Mouse (Mus musculus) mouse trophoblast stem cell (cell line): ENCODE data around the gene Shroom1.

Experiments used
- in situ Hi-C, 2 experiments: fragments of 300-500 bp; cut with MseI, MboI; formaldehyde crosslinking; loops; 2 replicates in 1 of 2; 3 replicates in 1 of 2; pipeline ENCODE4 v1.15.1; 2025

Shroom1 gene

GRCm38 (mm10) chr11:53479171-53479782 lies 22.3 kb downstream of the Shroom1 start:
- in situ Hi-C loops: no loop called here

GRCm38 (mm10) chr11:53479783-53480301 lies 22.8 kb downstream of the Shroom1 start, which contains the start of the genes Gm9945 and Sowaha:
Gene Gm9945 (plus strand): TSS chr11:53480166.
Gene Sowaha (minus strand): TSS chr11:53480274.
- in situ Hi-C loops: no loop called here

- in situ Hi-C loops: no loop called here
These were observed 24.2 kb downstream of the Shroom1 start for GRCm38 (mm10) chr11:53481088-53481730.

- in situ Hi-C loops: no loop called here
These were observed 26.3 kb downstream of the Shroom1 start for GRCm38 (mm10) chr11:53483159-53483891.

GRCm38 (mm10) chr11:53485719-53486118 lies 28.7 kb downstream of the Shroom1 start:
- in situ Hi-C loops: no loop called here

GRCm38 (mm10) chr11:53486351-53486750 lies 29.3 kb downstream of the Shroom1 start:
- in situ Hi-C loops: no loop called here

GRCm38 (mm10) chr11:53486822-53487594 lies 30.0 kb downstream of the Shroom1 start:
- in situ Hi-C loops: no loop called here

GRCm38 (mm10) chr11:53489007-53489406 lies 32.0 kb downstream of the Shroom1 start:
- in situ Hi-C loops: no loop called here

GRCm38 (mm10) chr11:53489421-53489820 lies 32.4 kb downstream of the Shroom1 start:
- in situ Hi-C loops: no loop called here

GRCm38 (mm10) chr11:53491954-53492401 lies 35.0 kb downstream of the Shroom1 start:
- in situ Hi-C loops: no loop called here

GRCm38 (mm10) chr11:53493243-53493955 lies 36.4 kb downstream of the Shroom1 start:
- in situ Hi-C loops: no loop called here

GRCm38 (mm10) chr11:53495417-53495816 lies 38.4 kb downstream of the Shroom1 start:
- in situ Hi-C loops: no loop called here

GRCm38 (mm10) chr11:53496946-53497345 lies 39.9 kb downstream of the Shroom1 start:
- in situ Hi-C loops: no loop called here

GRCm38 (mm10) chr11:53500569-53500968 lies 43.6 kb downstream of the Shroom1 start:
- in situ Hi-C loops: no loop called here

- in situ Hi-C loops: no loop called here
These were observed 45.2 kb downstream of the Shroom1 start for GRCm38 (mm10) chr11:53502039-53502765.

GRCm38 (mm10) chr11:53503738-53504137 lies 46.7 kb downstream of the Shroom1 start:
- in situ Hi-C loops: no loop called here

- in situ Hi-C loops: no loop called here
These were observed 47.4 kb downstream of the Shroom1 start for GRCm38 (mm10) chr11:53504376-53504775.

- in situ Hi-C loops: no loop called here
These were observed 48.1 kb downstream of the Shroom1 start for GRCm38 (mm10) chr11:53505026-53505663.

GRCm38 (mm10) chr11:53507098-53507805 lies 50.2 kb downstream of the Shroom1 start:
- in situ Hi-C loops: no loop called here
